Mouse (Mus musculus): Measurements from ENCODE around the gene Fcrlb. TPM values are rescaled to one million over a fixed set of nuclear protein-coding genes. Genes with fewer than 3 reads are reported as not detected.
"Not testable (repeated sequence)": the region's sequence is repeated elsewhere in the genome, so short reads cannot be mapped to it uniquely, and the experiment has no call there.

The Fcrlb gene
- polyA plus RNA-seq, 1 experiment: not detected

- no peaks in the 10 kb centered on the region for H3K79me3 ChIP-seq (ENCODE audit: low read depth)
- TF ChIP-seq MYOD1 (IDR thresholded peaks at IDR 0.05; ENCODE audit: control insufficient read depth, insufficient read length, low read depth) (no peak), MAX (IDR thresholded peaks at IDR 0.05) (no peak), CTCF (IDR thresholded peaks at IDR 0.05; ENCODE audit: control insufficient read depth, insufficient read depth, insufficient read length) (no peak), FOSL1 (IDR thresholded peaks at IDR 0.05; ENCODE audit: insufficient read depth, low read length, poor library complexity, severe bottlenecking) (no peak), CEBPB (IDR thresholded peaks at IDR 0.05; ENCODE audit: low read depth) (no peak)
Measured at GRCm38 (mm10) chr1:170950772-170951171, 38.0 kb upstream of the Fcrlb start.

GRCm38 (mm10) chr1:170944908-170945307 is 32.2 kb upstream of the Fcrlb start:
- H3K79me2 ChIP-seq (ENCODE audit: control insufficient read depth, insufficient read depth); H3K79me3 ChIP-seq (ENCODE audit: low read depth); H3K27me3 ChIP-seq (ENCODE audit: control insufficient read depth, insufficient read depth, insufficient read length); H3K4me3 ChIP-seq (ENCODE audit: insufficient read depth, poor library complexity, severe bottlenecking); H3K36me3 ChIP-seq (ENCODE audit: control insufficient read depth, insufficient read depth); H3ac ChIP-seq (ENCODE audit: control insufficient read depth, insufficient read length, low read depth): not testable (repeated sequence)

More at GRCm38 (mm10) chr1:170950772-170951171, 38.0 kb upstream of the Fcrlb start:
- no peak overlapping the region for H3ac ChIP-seq (ENCODE audit: control insufficient read depth, insufficient read length, low read depth)
- no peaks in the 10 kb centered on the region for H3K36me3 ChIP-seq (ENCODE audit: control insufficient read depth, insufficient read depth)
- H3K4me3 ChIP-seq (ENCODE audit: insufficient read depth, poor library complexity, severe bottlenecking): no peak overlapping the region
- no peaks in the 10 kb centered on the region for H3K79me2 ChIP-seq (ENCODE audit: control insufficient read depth, insufficient read depth)
- no peaks in the 10 kb centered on the region for H3K27me3 ChIP-seq (ENCODE audit: control insufficient read depth, insufficient read depth, insufficient read length)

- H3K79me3 ChIP-seq (ENCODE audit: low read depth); H3ac ChIP-seq (ENCODE audit: control insufficient read depth, insufficient read length, low read depth); H3K79me2 ChIP-seq (ENCODE audit: control insufficient read depth, insufficient read depth); H3K36me3 ChIP-seq (ENCODE audit: control insufficient read depth, insufficient read depth); H3K27me3 ChIP-seq (ENCODE audit: control insufficient read depth, insufficient read depth, insufficient read length); H3K4me3 ChIP-seq (ENCODE audit: insufficient read depth, poor library complexity, severe bottlenecking): not testable (repeated sequence)
Measured at GRCm38 (mm10) chr1:170944151-170944550, 31.4 kb upstream of the Fcrlb start.

GRCm38 (mm10) chr1:170939255-170939654 is 26.5 kb upstream of the Fcrlb start:
- TF ChIP-seq MYOG (IDR thresholded peaks at IDR 0.05; ENCODE audit: control insufficient read depth, extremely low read depth, insufficient read length) (no peak), CEBPB (IDR thresholded peaks at IDR 0.05; ENCODE audit: low read depth) (no peak), MAX (IDR thresholded peaks at IDR 0.05) (no peak), FOSL1 (IDR thresholded peaks at IDR 0.05; ENCODE audit: insufficient read depth, low read length, poor library complexity, severe bottlenecking) (no peak), USF1 (IDR thresholded peaks at IDR 0.05; ENCODE audit: low read depth) (no peak), MYOD1 (IDR thresholded peaks at IDR 0.05; ENCODE audit: control insufficient read depth, insufficient read length, low read depth) (no peak), CTCF (IDR thresholded peaks at IDR 0.05; ENCODE audit: control insufficient read depth, insufficient read depth, insufficient read length) (no peak)
- Histone ChIP-seq H3K79me2 (ENCODE audit: control insufficient read depth, insufficient read depth) (no peaks in the 10 kb centered on the region), H3K4me3 (ENCODE audit: insufficient read depth, poor library complexity, severe bottlenecking) (no peak overlapping the region)

GRCm38 (mm10) chr1:170934383-170934782 is 21.6 kb upstream of the Fcrlb start:
- Histone ChIP-seq H3ac (ENCODE audit: control insufficient read depth, insufficient read length, low read depth) (no peak overlapping the region), H3K27me3 (ENCODE audit: control insufficient read depth, insufficient read depth, insufficient read length) (no peaks in the 10 kb centered on the region), H3K79me2 (ENCODE audit: control insufficient read depth, insufficient read depth) (no peaks in the 10 kb centered on the region), H3K79me3 (ENCODE audit: low read depth) (no peaks in the 10 kb centered on the region), H3K36me3 (ENCODE audit: control insufficient read depth, insufficient read depth) (no peaks in the 10 kb centered on the region), H3K4me3 (ENCODE audit: insufficient read depth, poor library complexity, severe bottlenecking) (no peak overlapping the region)
- TF ChIP-seq MAX (IDR thresholded peaks at IDR 0.05): no peak
- no peak for TF ChIP-seq MYOD1 (IDR thresholded peaks at IDR 0.05; ENCODE audit: control insufficient read depth, insufficient read length, low read depth)
- no peak for TF ChIP-seq FOSL1 (IDR thresholded peaks at IDR 0.05; ENCODE audit: insufficient read depth, low read length, poor library complexity, severe bottlenecking)
- no peak for TF ChIP-seq CEBPB (IDR thresholded peaks at IDR 0.05; ENCODE audit: low read depth)
- TF ChIP-seq CTCF (IDR thresholded peaks at IDR 0.05; ENCODE audit: control insufficient read depth, insufficient read depth, insufficient read length): no peak
- TF ChIP-seq USF1 (IDR thresholded peaks at IDR 0.05; ENCODE audit: low read depth): no peak
- no peak for TF ChIP-seq MYOG (IDR thresholded peaks at IDR 0.05; ENCODE audit: control insufficient read depth, extremely low read depth, insufficient read length)

More at GRCm38 (mm10) chr1:170939255-170939654, 26.5 kb upstream of the Fcrlb start:
- H3K79me3 ChIP-seq (ENCODE audit: low read depth): no peaks in the 10 kb centered on the region
- H3K27me3 ChIP-seq (ENCODE audit: control insufficient read depth, insufficient read depth, insufficient read length): no peaks in the 10 kb centered on the region
- H3ac ChIP-seq (ENCODE audit: control insufficient read depth, insufficient read length, low read depth): no peak overlapping the region
- no peaks in the 10 kb centered on the region for H3K36me3 ChIP-seq (ENCODE audit: control insufficient read depth, insufficient read depth)

GRCm38 (mm10) chr1:170933940-170934339 is 21.2 kb upstream of the Fcrlb start:
- TF ChIP-seq CEBPB (IDR thresholded peaks at IDR 0.05; ENCODE audit: low read depth) (no peak), MYOG (IDR thresholded peaks at IDR 0.05; ENCODE audit: control insufficient read depth, extremely low read depth, insufficient read length) (no peak), MYOD1 (IDR thresholded peaks at IDR 0.05; ENCODE audit: control insufficient read depth, insufficient read length, low read depth) (no peak), FOSL1 (IDR thresholded peaks at IDR 0.05; ENCODE audit: insufficient read depth, low read length, poor library complexity, severe bottlenecking) (no peak), USF1 (IDR thresholded peaks at IDR 0.05; ENCODE audit: low read depth) (no peak), CTCF (IDR thresholded peaks at IDR 0.05; ENCODE audit: control insufficient read depth, insufficient read depth, insufficient read length) (no peak), MAX (IDR thresholded peaks at IDR 0.05) (no peak)
- H3K4me3 ChIP-seq (ENCODE audit: insufficient read depth, poor library complexity, severe bottlenecking): no peak overlapping the region

More at GRCm38 (mm10) chr1:170933940-170934339, 21.2 kb upstream of the Fcrlb start:
- Histone ChIP-seq H3ac (ENCODE audit: control insufficient read depth, insufficient read length, low read depth) (no peak overlapping the region), H3K36me3 (ENCODE audit: control insufficient read depth, insufficient read depth) (no peaks in the 10 kb centered on the region), H3K27me3 (ENCODE audit: control insufficient read depth, insufficient read depth, insufficient read length) (no peaks in the 10 kb centered on the region), H3K79me3 (ENCODE audit: low read depth) (no peaks in the 10 kb centered on the region), H3K79me2 (ENCODE audit: control insufficient read depth, insufficient read depth) (no peaks in the 10 kb centered on the region)

All from C2C12 (cell line).